Mouse (Mus musculus): Measurements from ENCODE around the gene A430033K04Rik.

GRCm38 (mm10) chr5:138657854-138658253 lies 35.2 kb downstream of the A430033K04Rik start:
- TF ChIP-seq CTCF (IDR thresholded peaks at IDR 0.05) (peak; percentile 83), EP300 (IDR thresholded peaks at IDR 0.05) (no peak)

Data from lung, postnatal 0 days (tissue).